In genomic region chr17:26601926-26602325, GRCm38 (mm10) we compare ENCODE assay signal across 9 mouse cellular contexts. TPM values are rescaled to one million over a fixed set of nuclear protein-coding genes. Genes with fewer than 3 reads are reported as not detected.
DNase-seq lines count a peak whose midpoint lies in the region; ATAC-seq lines count a peak whose summit lies in the region.
"Had no signal": no experiment of that assay in that cellular context is flagged by ENCODE, and none has a peak within 500 bp of the region (broad histone marks: within the 10 kb centered on the region; RNA-seq: fewer than 3 reads in every experiment).

No protein-coding gene starts in this region.

- no peak for DNase-seq in heart, adult 8-10 months (ENCODE audit: low spot score)
- peak; percentile 61 for DNase-seq in 416B (ENCODE audit: low read depth)
- DNase-seq in Muller cell, postnatal 12 days (ENCODE audit: inconsistent ontology term), result no peak
- no peak for DNase-seq in gastrocnemius, adult 8-10 months (ENCODE audit: low spot score in 2 of 2)

- H3K36me3 ChIP-seq in heart, embryonic 15.5 days, result no peaks in the 10 kb centered on the region
- H3K36me3 ChIP-seq in embryonic facial prominence, embryonic 13.5 days, result peaks cover 12% of the 10 kb centered on the region; the same call in 1 of the 2 replicates
- H3K36me3 ChIP-seq in liver, embryonic 15.5 days (replicated peaks), result no peaks in the 10 kb centered on the region

- no peaks in the 10 kb centered on the region for H3K27me3 ChIP-seq in heart, embryonic 15.5 days
- H3K27me3 ChIP-seq in embryonic facial prominence, embryonic 13.5 days, result no peaks in the 10 kb centered on the region
- H3K27me3 ChIP-seq in liver, embryonic 15.5 days, result no peaks in the 10 kb centered on the region

- whole genome bisulfite sequencing in heart, embryonic 15.5 days, result 53% methylated on average over 6 of the region's 6 CpGs
- WGBS in embryonic facial prominence, embryonic 13.5 days, result 59% methylated on average over 6 of the region's 6 CpGs
- whole genome bisulfite sequencing in liver, embryonic 15.5 days (ENCODE audit: insufficient replicate concordance), result 60% methylated on average over 6 of the region's 6 CpGs

- no peaks in the 10 kb centered on the region for H3K9me3 ChIP-seq in heart, embryonic 15.5 days (replicated peaks)
- no peaks in the 10 kb centered on the region for H3K9me3 ChIP-seq in embryonic facial prominence, embryonic 13.5 days
- no peaks in the 10 kb centered on the region for H3K9me3 ChIP-seq in liver, embryonic 15.5 days (replicated peaks)

- ATAC-seq in heart, embryonic 15.5 days (replicated peaks; ENCODE audit: insufficient number of reproducible peaks, insufficient read depth, low FRiP score, low read depth), result no peak
- ATAC-seq in embryonic facial prominence, embryonic 13.5 days (ENCODE audit: insufficient number of reproducible peaks, insufficient read depth, low FRiP score, low TSS enrichment, low read depth), result no peak
- peak; percentile 55 for ATAC-seq in liver, embryonic 15.5 days (ENCODE audit: insufficient read depth)
- ATAC-seq in activated CD4-positive, CD25-positive, alpha-beta regulatory T cell, adult 4 months, result no peak
- ATAC-seq: forebrain, embryonic 16.5 days had no signal

- 0 out of 2 replicates have a peak overlapping the region, but pooled peaks have one; percentile 27 for H3K9ac ChIP-seq in heart, embryonic 15.5 days
- 0 out of 2 replicates have a peak overlapping the region, but pooled peaks have one; percentile 16 for H3K9ac ChIP-seq in embryonic facial prominence, embryonic 13.5 days
- H3K9ac ChIP-seq in liver, embryonic 15.5 days, result no peak overlapping the region

- H3K4me2 ChIP-seq in heart, embryonic 15.5 days, result no peak overlapping the region
- H3K4me2 ChIP-seq in embryonic facial prominence, embryonic 13.5 days, result no peak overlapping the region
- no peak overlapping the region for H3K4me2 ChIP-seq in liver, embryonic 15.5 days

- peak overlapping the region; percentile 73 for H3K27ac ChIP-seq in heart, embryonic 15.5 days
- H3K27ac ChIP-seq in embryonic facial prominence, embryonic 13.5 days, result peak overlapping the region; percentile 68
- H3K27ac ChIP-seq in liver, embryonic 15.5 days (replicated peaks), result peak overlapping the region; percentile 56

- H3K4me1 ChIP-seq in heart, embryonic 15.5 days (replicated peaks), result peaks cover 41% of the 10 kb centered on the region
- peaks cover 25% of the 10 kb centered on the region for H3K4me1 ChIP-seq in embryonic facial prominence, embryonic 13.5 days
- peaks cover 38% of the 10 kb centered on the region for H3K4me1 ChIP-seq in liver, embryonic 15.5 days (replicated peaks)

- H3K4me3 ChIP-seq in heart, embryonic 15.5 days, result no peak overlapping the region
- no peak overlapping the region for H3K4me3 ChIP-seq in embryonic facial prominence, embryonic 13.5 days
- no peak overlapping the region for H3K4me3 ChIP-seq in liver, embryonic 15.5 days (replicated peaks)

RNA-seq across cellular contexts. Expression of gene Dusp1, which starts 40.0 kb away (rescaled TPM):
- 30.8 and 38.1 TPM in 2 replicates for polyA plus RNA-seq in heart, embryonic 15.5 days (2015; fragmentation: Nextera tagmentation; extraction: Ambion mirVana)
- total RNA-seq in heart, adult 8-10 months (2022), result 10 to 100 TPM; 51.1 to 75.8 (median 59.4) TPM
- 13.2 and 15.4 TPM in 2 replicates for polyA plus RNA-seq in embryonic facial prominence, embryonic 13.5 days (2015; fragmentation: Nextera tagmentation; extraction: Ambion mirVana)
- polyA plus RNA-seq in liver, embryonic 15.5 days (2015; fragmentation: Nextera tagmentation; extraction: Ambion mirVana), result 29.6 and 31.2 TPM in 2 replicates
- 10 to 100 TPM; 25.1 to 28.8 TPM for polyA plus RNA-seq in activated CD4-positive, CD25-positive, alpha-beta regulatory T cell, adult 4 months (2017; shearing (Covaris generic))
- total RNA-seq in gastrocnemius, adult 8-10 months (2022), result 10 to 100 TPM; 49.6 to 99.2 (median 59.4) TPM

RNA-seq across cellular contexts. Expression of gene Ergic1, which starts 40.6 kb away (rescaled TPM):
- polyA plus RNA-seq in heart, embryonic 15.5 days (2015; fragmentation: Nextera tagmentation; extraction: Ambion mirVana), result 75.0 and 92.0 TPM in 2 replicates
- 10 to 100 TPM; 52.7 to 57.9 (median 55.4) TPM for total RNA-seq in heart, adult 8-10 months (2022)
- polyA plus RNA-seq in embryonic facial prominence, embryonic 13.5 days (2015; fragmentation: Nextera tagmentation; extraction: Ambion mirVana), result 120 and 121 TPM in 2 replicates
- 33.8 and 35.7 TPM in 2 replicates for polyA plus RNA-seq in liver, embryonic 15.5 days (2015; fragmentation: Nextera tagmentation; extraction: Ambion mirVana)
- polyA plus RNA-seq in activated CD4-positive, CD25-positive, alpha-beta regulatory T cell, adult 4 months (2017; shearing (Covaris generic)), result 10 to 100 TPM; 39.5 to 45.7 TPM
- 10 to 100 TPM; 42.1 to 62.2 (median 50.9) TPM for total RNA-seq in gastrocnemius, adult 8-10 months (2022)
